Mouse (Mus musculus): ENCODE results near the gene Sprn. TPM values are rescaled to one million over a fixed set of nuclear protein-coding genes. Genes with fewer than 3 reads are reported as not detected.
A peak's percentile ranks its signal among the peaks of the same experiment; 100 is the strongest.

Sprn gene
- polyA plus RNA-seq, 1 experiment: 0.04 TPM

- WGBS: 31% methylated on average over 2 of the region's 2 CpGs
- Histone ChIP-seq H3K36me3 (ENCODE audit: control insufficient read depth, insufficient read depth, low read length) (no peaks in the 10 kb centered on the region), H3K4me3 (ENCODE audit: extremely low read depth, insufficient read depth, insufficient read length) (no peak overlapping the region), H3K4me1 (ENCODE audit: control insufficient read depth, insufficient read depth, insufficient read length) (no peaks in the 10 kb centered on the region; the same call in 1 of the 2 replicates), H3K27ac (ENCODE audit: insufficient read depth, low read length) (no peak overlapping the region), H3K27me3 (ENCODE audit: control insufficient read depth, insufficient read depth, low read length) (no peaks in the 10 kb centered on the region)
- TF ChIP-seq POLR2A (IDR thresholded peaks at IDR 0.05; ENCODE audit: low read depth, low read length) (no peak), CTCF (IDR thresholded peaks at IDR 0.05; ENCODE audit: extremely low read depth, insufficient read depth, insufficient read length, insufficient replicate concordance) (no peak)
- DNase-seq (ENCODE audit: low read depth in 1 of 2, low spot score in 2 of 2): no peak
Measured at GRCm38 (mm10) chr7:140127911-140128310, 26.8 kb downstream of the Sprn start.

GRCm38 (mm10) chr7:140126934-140127333 lies 27.7 kb downstream of the Sprn start:
- H3K4me1 ChIP-seq (ENCODE audit: control insufficient read depth, insufficient read depth, insufficient read length): no peaks in the 10 kb centered on the region; the same call in 1 of the 2 replicates
- WGBS: 57% methylated on average over 3 of the region's 3 CpGs
- H3K27ac ChIP-seq (ENCODE audit: insufficient read depth, low read length): no peak overlapping the region
- DNase-seq (ENCODE audit: low read depth in 1 of 2, low spot score in 2 of 2): no peak
- H3K27me3 ChIP-seq (ENCODE audit: control insufficient read depth, insufficient read depth, low read length): no peaks in the 10 kb centered on the region
- H3K36me3 ChIP-seq (ENCODE audit: control insufficient read depth, insufficient read depth, low read length): no peaks in the 10 kb centered on the region
- TF ChIP-seq CTCF (IDR thresholded peaks at IDR 0.05; ENCODE audit: extremely low read depth, insufficient read depth, insufficient read length, insufficient replicate concordance) (no peak), POLR2A (IDR thresholded peaks at IDR 0.05; ENCODE audit: low read depth, low read length) (no peak)
- no peak overlapping the region for H3K4me3 ChIP-seq (ENCODE audit: extremely low read depth, insufficient read depth, insufficient read length)

GRCm38 (mm10) chr7:140126022-140126350 lies 28.7 kb downstream of the Sprn start:
- Histone ChIP-seq H3K36me3 (ENCODE audit: control insufficient read depth, insufficient read depth, low read length) (no peaks in the 10 kb centered on the region), H3K4me3 (ENCODE audit: extremely low read depth, insufficient read depth, insufficient read length) (peak overlapping the region; percentile 73), H3K27me3 (ENCODE audit: control insufficient read depth, insufficient read depth, low read length) (no peaks in the 10 kb centered on the region), H3K27ac (ENCODE audit: insufficient read depth, low read length) (no peak overlapping the region), H3K4me1 (ENCODE audit: control insufficient read depth, insufficient read depth, insufficient read length) (no peaks in the 10 kb centered on the region; the same call in 1 of the 2 replicates)
- DNase-seq (ENCODE audit: low read depth in 1 of 2, low spot score in 2 of 2): no peak
- 4% methylated on average over 5 of the region's 5 CpGs for WGBS
- TF ChIP-seq POLR2A (IDR thresholded peaks at IDR 0.05; ENCODE audit: low read depth, low read length): no peak
- TF ChIP-seq CTCF (IDR thresholded peaks at IDR 0.05; ENCODE audit: extremely low read depth, insufficient read depth, insufficient read length, insufficient replicate concordance): no peak

GRCm38 (mm10) chr7:140125278-140126021 lies 29.2 kb downstream of the Sprn start:
- Histone ChIP-seq H3K4me3 (ENCODE audit: extremely low read depth, insufficient read depth, insufficient read length) (peak overlapping the region; percentile 73), H3K4me1 (ENCODE audit: control insufficient read depth, insufficient read depth, insufficient read length) (no peaks in the 10 kb centered on the region; the same call in 1 of the 2 replicates), H3K36me3 (ENCODE audit: control insufficient read depth, insufficient read depth, low read length) (no peaks in the 10 kb centered on the region), H3K27me3 (ENCODE audit: control insufficient read depth, insufficient read depth, low read length) (no peaks in the 10 kb centered on the region), H3K27ac (ENCODE audit: insufficient read depth, low read length) (no peak overlapping the region)
- TF ChIP-seq CTCF (IDR thresholded peaks at IDR 0.05; ENCODE audit: extremely low read depth, insufficient read depth, insufficient read length, insufficient replicate concordance): no peak
- 0 out of 2 replicates have a peak, but pooled peaks have one; percentile 10 for TF ChIP-seq POLR2A (IDR thresholded peaks at IDR 0.05; ENCODE audit: low read depth, low read length)
- DNase-seq (ENCODE audit: low read depth in 1 of 2, low spot score in 2 of 2): peak; percentile 65 to 92
- WGBS: 2% methylated on average over 40 of the region's 40 CpGs

GRCm38 (mm10) chr7:140124382-140124781 lies 30.3 kb downstream of the Sprn start:
- no peak for TF ChIP-seq POLR2A (IDR thresholded peaks at IDR 0.05; ENCODE audit: low read depth, low read length)
- TF ChIP-seq CTCF (IDR thresholded peaks at IDR 0.05; ENCODE audit: extremely low read depth, insufficient read depth, insufficient read length, insufficient replicate concordance): no peak
- no peak for DNase-seq (ENCODE audit: low read depth in 1 of 2, low spot score in 2 of 2)
- Histone ChIP-seq H3K4me1 (ENCODE audit: control insufficient read depth, insufficient read depth, insufficient read length) (no peaks in the 10 kb centered on the region; the same call in 1 of the 2 replicates), H3K27me3 (ENCODE audit: control insufficient read depth, insufficient read depth, low read length) (no peaks in the 10 kb centered on the region), H3K4me3 (ENCODE audit: extremely low read depth, insufficient read depth, insufficient read length) (no peak overlapping the region), H3K27ac (ENCODE audit: insufficient read depth, low read length) (no peak overlapping the region), H3K36me3 (ENCODE audit: control insufficient read depth, insufficient read depth, low read length) (no peaks in the 10 kb centered on the region)
- WGBS: 89% methylated on average over 1 of the region's 1 CpGs

- H3K4me1 ChIP-seq (ENCODE audit: control insufficient read depth, insufficient read depth, insufficient read length): no peaks in the 10 kb centered on the region; the same call in 1 of the 2 replicates
- no peaks in the 10 kb centered on the region for H3K36me3 ChIP-seq (ENCODE audit: control insufficient read depth, insufficient read depth, low read length)
- no peak overlapping the region for H3K4me3 ChIP-seq (ENCODE audit: extremely low read depth, insufficient read depth, insufficient read length)
- TF ChIP-seq CTCF (IDR thresholded peaks at IDR 0.05; ENCODE audit: extremely low read depth, insufficient read depth, insufficient read length, insufficient replicate concordance): no peak
- TF ChIP-seq POLR2A (IDR thresholded peaks at IDR 0.05; ENCODE audit: low read depth, low read length): no peak
- 60% methylated on average over 4 of the region's 4 CpGs for WGBS
- no peak overlapping the region for H3K27ac ChIP-seq (ENCODE audit: insufficient read depth, low read length)
- DNase-seq (ENCODE audit: low read depth in 1 of 2, low spot score in 2 of 2): no peak
- no peaks in the 10 kb centered on the region for H3K27me3 ChIP-seq (ENCODE audit: control insufficient read depth, insufficient read depth, low read length)
Measured at GRCm38 (mm10) chr7:140122765-140123164, 31.9 kb downstream of the Sprn start.

- Histone ChIP-seq H3K27me3 (ENCODE audit: control insufficient read depth, insufficient read depth, low read length) (no peaks in the 10 kb centered on the region), H3K27ac (ENCODE audit: insufficient read depth, low read length) (no peak overlapping the region), H3K36me3 (ENCODE audit: control insufficient read depth, insufficient read depth, low read length) (no peaks in the 10 kb centered on the region), H3K4me3 (ENCODE audit: extremely low read depth, insufficient read depth, insufficient read length) (no peak overlapping the region), H3K4me1 (ENCODE audit: control insufficient read depth, insufficient read depth, insufficient read length) (peaks cover 6% of the 10 kb centered on the region; the same call in 1 of the 2 replicates)
- no peak for TF ChIP-seq POLR2A (IDR thresholded peaks at IDR 0.05; ENCODE audit: low read depth, low read length)
- no peak for TF ChIP-seq CTCF (IDR thresholded peaks at IDR 0.05; ENCODE audit: extremely low read depth, insufficient read depth, insufficient read length, insufficient replicate concordance)
- 81% methylated on average over 13 of the region's 13 CpGs for WGBS
- no peak for DNase-seq (ENCODE audit: low read depth in 1 of 2, low spot score in 2 of 2)
Measured at GRCm38 (mm10) chr7:140121338-140121910, 33.3 kb downstream of the Sprn start.

Measured in spleen, adult 2 months (tissue).